ENCODE assay signal across 11 mouse cellular contexts in the genomic region with DNA sequence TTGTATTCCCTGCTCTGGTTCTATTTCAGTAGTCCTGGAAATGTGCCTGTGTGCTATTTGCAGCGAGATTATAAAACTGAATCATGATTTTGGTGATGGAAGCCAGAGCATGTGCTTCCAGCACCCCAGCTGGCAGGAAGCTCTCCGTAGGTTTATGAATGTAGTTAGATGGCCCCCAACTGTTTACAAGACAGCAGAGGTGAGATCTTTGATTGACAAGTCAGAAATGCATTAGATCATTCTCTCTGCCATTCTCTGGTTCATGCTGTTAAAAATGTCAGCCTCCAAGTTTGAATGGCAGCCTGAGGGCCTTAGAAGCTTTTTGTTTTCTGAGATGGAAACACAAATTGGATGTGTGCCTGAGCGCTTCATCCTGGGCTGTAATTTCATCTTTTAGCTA.
DNase-seq lines count a peak whose midpoint lies in the region; ATAC-seq and TF ChIP-seq lines count a peak whose summit lies in the region.
"Had no signal": no experiment of that assay in that cellular context is flagged by ENCODE, and none has a peak within 500 bp of the region (broad histone marks: within the 10 kb centered on the region; RNA-seq: fewer than 3 reads in every experiment).

No protein-coding gene starts in this region.

- H3K27me3 ChIP-seq in hindbrain, embryonic 13.5 days, result no peaks in the 10 kb centered on the region
- H3K27me3 ChIP-seq in hindbrain, embryonic 12.5 days, result no peaks in the 10 kb centered on the region
- H3K27me3 ChIP-seq in forebrain, postnatal 0 days (ENCODE audit: insufficient read depth, low read length), result no peaks in the 10 kb centered on the region
- H3K27me3 ChIP-seq: intestine, embryonic 15.5 days had no signal

- ATAC-seq in hindbrain, embryonic 13.5 days (ENCODE audit: low FRiP score), result no peak
- no peak for ATAC-seq in hindbrain, embryonic 12.5 days (ENCODE audit: low FRiP score)
- peak; percentile 78 for ATAC-seq in forebrain, postnatal 0 days
- ATAC-seq: intestine, embryonic 15.5 days had no signal

- intact Hi-C loops in left cerebral cortex, postnatal 36 days (cut with DNase I), result loop anchor here (5.0 kb wide), 1 partner anchor 70 kb away; a partner anchor contains a TSS

- peak overlapping the region; percentile 31 for H3K27ac ChIP-seq in hindbrain, embryonic 13.5 days
- no peak overlapping the region for H3K27ac ChIP-seq in hindbrain, embryonic 12.5 days
- H3K27ac ChIP-seq in forebrain, postnatal 0 days (ENCODE audit: low read depth, low read length), result peak overlapping the region; percentile 36
- H3K27ac ChIP-seq: intestine, embryonic 15.5 days had no signal

- H3K4me1 ChIP-seq in hindbrain, embryonic 13.5 days (replicated peaks), result peaks cover 20% of the 10 kb centered on the region
- 0 out of 2 replicates have a peak, but pooled peaks cover 4% of the 10 kb centered on the region for H3K4me1 ChIP-seq in hindbrain, embryonic 12.5 days
- H3K4me1 ChIP-seq in forebrain, postnatal 0 days (ENCODE audit: insufficient read depth), result peaks cover 6% of the 10 kb centered on the region; the same call in 1 of the 2 replicates

- no peaks in the 10 kb centered on the region for H3K36me3 ChIP-seq in hindbrain, embryonic 13.5 days
- no peaks in the 10 kb centered on the region for H3K36me3 ChIP-seq in hindbrain, embryonic 12.5 days
- H3K36me3 ChIP-seq in forebrain, postnatal 0 days (ENCODE audit: insufficient read depth), result no peaks in the 10 kb centered on the region
- H3K36me3 ChIP-seq: intestine, embryonic 15.5 days had no signal

- no peaks in the 10 kb centered on the region for H3K9me3 ChIP-seq in hindbrain, embryonic 13.5 days
- no peaks in the 10 kb centered on the region for H3K9me3 ChIP-seq in hindbrain, embryonic 12.5 days (replicated peaks)
- H3K9me3 ChIP-seq in forebrain, postnatal 0 days (ENCODE audit: low read length), result no peaks in the 10 kb centered on the region
- H3K9me3 ChIP-seq: intestine, embryonic 15.5 days had no signal

- 58% methylated on average over 3 of the region's 3 CpGs for WGBS in hindbrain, embryonic 13.5 days
- 66% methylated on average over 3 of the region's 3 CpGs for WGBS in hindbrain, embryonic 12.5 days
- WGBS in forebrain, postnatal 0 days, result 39% methylated on average over 3 of the region's 3 CpGs

- no peak for TF ChIP-seq CTCF in forebrain, postnatal 0 days (IDR thresholded peaks at IDR 0.05; ENCODE audit: low read depth)

- no peak overlapping the region for H3K4me3 ChIP-seq in hindbrain, embryonic 13.5 days
- H3K4me3 ChIP-seq in hindbrain, embryonic 12.5 days, result no peak overlapping the region
- no peak overlapping the region for H3K4me3 ChIP-seq in forebrain, postnatal 0 days (ENCODE audit: low read depth, low read length)
- H3K4me3 ChIP-seq: intestine, embryonic 15.5 days had no signal

- no peak overlapping the region for H3K9ac ChIP-seq in hindbrain, embryonic 13.5 days
- H3K9ac ChIP-seq in hindbrain, embryonic 12.5 days, result no peak overlapping the region
- no peak overlapping the region for H3K9ac ChIP-seq in forebrain, postnatal 0 days
- H3K9ac ChIP-seq: intestine, embryonic 15.5 days; lung, embryonic 14.5 days had no signal

- H3K4me2 ChIP-seq in hindbrain, embryonic 13.5 days, result no peak overlapping the region
- no peak overlapping the region for H3K4me2 ChIP-seq in hindbrain, embryonic 12.5 days (replicated peaks)
- H3K4me2 ChIP-seq in forebrain, postnatal 0 days (ENCODE audit: low read depth), result no peak overlapping the region
- H3K4me2 ChIP-seq: intestine, embryonic 15.5 days; lung, embryonic 14.5 days had no signal

- DNase-seq in cerebellum, adult 9-10 months, result peak; percentile 81
- DNase-seq in forebrain, postnatal 0 days, result peak; percentile 79
- peak; percentile 54 to 62 for DNase-seq in left cerebral cortex, postnatal 36 days (ENCODE audit: low spot score in 2 of 2)
- DNase-seq in urinary bladder, postnatal 10 days (ENCODE audit: low spot score), result no peak
- no peak for DNase-seq in spleen, adult 12 weeks (ENCODE audit: low spot score)
- DNase-seq in gastrocnemius, postnatal 4 days (ENCODE audit: low spot score in 2 of 2), result no peak
- DNase-seq: lung, embryonic 14.5 days; thymus, postnatal 14 days had no signal

Comparison
In these comparisons a context has a peak if more than half of its experiments do, and no peak if none do; other contexts are left out.
1. DNase-seq: peak in cerebellum, adult 9-10 months (single experiment), forebrain, postnatal 0 days (single experiment) and left cerebral cortex, postnatal 36 days (2 of 2); none in urinary bladder, postnatal 10 days (single experiment), spleen, adult 12 weeks (single experiment) and gastrocnemius, postnatal 4 days (0 of 2).